Mouse (Mus musculus) midbrain, embryonic 14.5 days (tissue): Measurements from ENCODE around the gene Cyct. TPM values are rescaled to one million over a fixed set of nuclear protein-coding genes. Genes with fewer than 3 reads are reported as not detected.
A peak's percentile ranks its signal among the peaks of the same experiment; 100 is the strongest.

Experiments used
- ATAC-seq: fragments of 200-750 bp; cut with Nextera tagmentation; 2 replicates; pipeline ENCODE4 v1.8.0; 2017; ENCODE audit warnings: moderate number of reproducible peaks, moderate library complexity; ENCODE audit not compliant: low FRiP score, low TSS enrichment
- DNase-seq: peaks from one replicate; pipeline ENCODE4 v3.0.0-alpha.2; 2015
- H3K27ac ChIP-seq: fragments of 300-500 bp; sonication (generic); replicated peaks from 2 replicates; pipeline ENCODE4 v1.5.1; 2014; ENCODE audit warnings: mild to moderate bottlenecking, low read depth, low read length, moderate library complexity
- H3K27me3 ChIP-seq: fragments of 300-500 bp; sonication (generic); 2 replicates; pipeline ENCODE4 v1.6.1; 2014; ENCODE audit warnings: low read length, control low read depth, mixed read lengths; ENCODE audit not compliant: control insufficient read depth, insufficient read depth
- H3K36me3 ChIP-seq: fragments of 300-500 bp; sonication (generic); 2 replicates; pipeline ENCODE4 v1.6.1; 2014; ENCODE audit warnings: low read length, control low read depth; ENCODE audit not compliant: control insufficient read depth, insufficient read depth
- H3K4me1 ChIP-seq: fragments of 300-500 bp; sonication (generic); 2 replicates; pipeline ENCODE4 v1.6.1; 2014; ENCODE audit warnings: mild to moderate bottlenecking, antibody characterized with exemption, low read length, control low read depth; ENCODE audit not compliant: control insufficient read depth, insufficient read depth
- H3K4me2 ChIP-seq: fragments of 300-500 bp; sonication (generic); 2 replicates; pipeline ENCODE4 v1.6.1; 2014; ENCODE audit warnings: mild to moderate bottlenecking, low read length, moderate library complexity
- H3K4me3 ChIP-seq: fragments of 300-500 bp; sonication (generic); replicated peaks from 2 replicates; pipeline ENCODE4 v1.5.1; 2014; ENCODE audit warnings: low read depth, low read length
- H3K9ac ChIP-seq: fragments of 300-500 bp; sonication (generic); replicated peaks from 2 replicates; pipeline ENCODE4 v1.6.1; 2014; ENCODE audit warnings: mild to moderate bottlenecking, low read length, moderate library complexity
- H3K9me3 ChIP-seq: fragments of 300-500 bp; sonication (generic); 2 replicates; pipeline ENCODE4 v1.6.1; 2016; ENCODE audit warnings: low read length, control low read depth, mixed read lengths; ENCODE audit not compliant: control insufficient read depth
- WGBS: fragments of 180-500 bp; shearing (Covaris S2); extraction: QIAGEN DNeasy Blood & Tissue Kit; methylation state at CpG from one replicate; pipeline ENCODE4 v1.1.7; 2014; 5-methylcytosine and 5-hydroxymethylcytosine counted together
- polyA plus RNA-seq: library from polyadenylated mRNA; unstranded; fragments of >200 nt; fragmentation: Nextera tagmentation; extraction: Ambion mirVana; gene quantifications from 2 replicates; pipeline ENCODE4 v1.2.1, GENCODE M21; 2014

The Cyct gene
- not detected in 2 replicates for polyA plus RNA-seq

- Histone ChIP-seq H3K4me2 (no peak within 1 kb of the TSS), H3K36me3 (no peaks in the 10 kb centered on the region), H3K9ac (no peak within 1 kb of the TSS), H3K27me3 (no peaks in the 10 kb centered on the region), H3K27ac (no peak within 1 kb of the TSS), H3K9me3 (no peaks in the 10 kb centered on the region), H3K4me1 (no peaks in the 10 kb centered on the region), H3K4me3 (no peak within 1 kb of the TSS)
- ATAC-seq (no peak), DNase-seq (no peak)
- 84% methylated on average over 11 of the region's 11 CpGs for WGBS
Observed at GRCm38 (mm10) chr2:76360226-76360625, at the start of gene Cyct. Gene Cyct (minus strand): TSS chr2:76360450.

- Histone ChIP-seq H3K36me3 (no peaks in the 10 kb centered on the region), H3K27me3 (no peaks in the 10 kb centered on the region), H3K27ac (no peak overlapping the region), H3K4me2 (no peak overlapping the region), H3K4me3 (no peak overlapping the region), H3K9me3 (no peaks in the 10 kb centered on the region), H3K4me1 (peaks cover 7% of the 10 kb centered on the region), H3K9ac (no peak overlapping the region)
- ATAC-seq (no peak), DNase-seq (no peak)
- WGBS, result 93% methylated on average over 2 of the region's 2 CpGs
Observed at GRCm38 (mm10) chr2:76409986-76410385, 49.7 kb upstream of the Cyct start.

GRCm38 (mm10) chr2:76409526-76409925, 49.3 kb upstream of the Cyct start:
- Histone ChIP-seq H3K4me3 (no peak overlapping the region), H3K9ac (no peak overlapping the region), H3K27me3 (0 out of 2 replicates have a peak, but pooled peaks cover 4% of the 10 kb centered on the region), H3K27ac (no peak overlapping the region), H3K36me3 (no peaks in the 10 kb centered on the region), H3K9me3 (no peaks in the 10 kb centered on the region), H3K4me2 (no peak overlapping the region), H3K4me1 (peaks cover 7% of the 10 kb centered on the region)
- no peak for DNase-seq
- ATAC-seq, result no peak
- WGBS, result 86% methylated on average over 1 of the region's 1 CpGs

- Histone ChIP-seq H3K27me3 (0 out of 2 replicates have a peak, but pooled peaks cover 4% of the 10 kb centered on the region), H3K36me3 (no peaks in the 10 kb centered on the region), H3K4me3 (peak overlapping the region; percentile 86), H3K4me1 (peaks cover 7% of the 10 kb centered on the region), H3K9ac (peak overlapping the region; percentile 89), H3K4me2 (peak overlapping the region; percentile 89), H3K9me3 (no peaks in the 10 kb centered on the region), H3K27ac (peak overlapping the region; percentile 84)
- under 1% methylated on average over 48 of the region's 49 CpGs for WGBS
- ATAC-seq, result peak; percentile 52
- peak; percentile 81 for DNase-seq
Observed at GRCm38 (mm10) chr2:76406937-76407441, 46.7 kb upstream of the Cyct start.

- H3K4me3 ChIP-seq, result peak within 1 kb of the TSS; percentile 86
- 0 out of 2 replicates have a peak, but pooled peaks cover 4% of the 10 kb centered on the region for H3K27me3 ChIP-seq
- H3K4me1 ChIP-seq, result peaks cover 7% of the 10 kb centered on the region
- H3K4me2 ChIP-seq, result peak within 1 kb of the TSS; percentile 89
- H3K36me3 ChIP-seq, result no peaks in the 10 kb centered on the region
- no peaks in the 10 kb centered on the region for H3K9me3 ChIP-seq
- H3K9ac ChIP-seq, result peak within 1 kb of the TSS; percentile 89
- DNase-seq (peak; percentile 91), ATAC-seq (peak; percentile 91)
- under 1% methylated on average over 79 of the region's 89 CpGs for WGBS
- peak within 1 kb of the TSS; percentile 84 for H3K27ac ChIP-seq
Observed at GRCm38 (mm10) chr2:76406151-76406936, 46.1 kb upstream of the Cyct start, which contains the start of gene Osbpl6. Gene Osbpl6 (plus strand): TSS chr2:76406508.

- Histone ChIP-seq H3K9me3 (no peaks in the 10 kb centered on the region), H3K36me3 (no peaks in the 10 kb centered on the region), H3K9ac (peak overlapping the region; percentile 89), H3K4me1 (peaks cover 7% of the 10 kb centered on the region), H3K4me2 (peak overlapping the region; percentile 89), H3K27me3 (0 out of 2 replicates have a peak, but pooled peaks cover 4% of the 10 kb centered on the region), H3K27ac (peak overlapping the region; percentile 84), H3K4me3 (peak overlapping the region; percentile 86)
- ATAC-seq, result no peak; the same call in 1 of the 2 replicates
- DNase-seq, result peak; percentile 77
- WGBS, result 1% methylated on average over 15 of the region's 15 CpGs
Observed at GRCm38 (mm10) chr2:76405596-76406150, 45.4 kb upstream of the Cyct start.

- H3K4me2 ChIP-seq, result no peak overlapping the region
- H3K4me3 ChIP-seq, result no peak overlapping the region
- ATAC-seq (no peak), DNase-seq (no peak)
- H3K9ac ChIP-seq, result no peak overlapping the region
- H3K4me1 ChIP-seq, result peaks cover under 1% of the 10 kb centered on the region; the same call in 1 of the 2 replicates
- H3K27ac ChIP-seq, result no peak overlapping the region
- H3K27me3 ChIP-seq, result 0 out of 2 replicates have a peak, but pooled peaks cover 4% of the 10 kb centered on the region
- H3K9me3 ChIP-seq, result no peaks in the 10 kb centered on the region
- H3K36me3 ChIP-seq, result no peaks in the 10 kb centered on the region
Observed at GRCm38 (mm10) chr2:76400178-76400577, 39.9 kb upstream of the Cyct start.

- Histone ChIP-seq H3K4me3 (no peak overlapping the region), H3K36me3 (peaks cover 40% of the 10 kb centered on the region), H3K27me3 (no peaks in the 10 kb centered on the region), H3K9me3 (no peaks in the 10 kb centered on the region), H3K9ac (no peak overlapping the region), H3K27ac (no peak overlapping the region), H3K4me1 (no peaks in the 10 kb centered on the region), H3K4me2 (no peak overlapping the region)
- ATAC-seq, result no peak
- no peak for DNase-seq
Observed at GRCm38 (mm10) chr2:76386531-76386930, 26.3 kb upstream of the Cyct start.
